Mouse (Mus musculus) bone marrow, adult 2 months (tissue): ENCODE measurements around the gene Man1c1.

Source experiments
- CTCF ChIP-seq: fragments of 200-500 bp; IDR thresholded peaks from 2 replicates; pipeline ENCODE4 v1.5.1; 2011; ENCODE audit warnings: low read length, control low read depth; ENCODE audit not compliant: control insufficient read depth, insufficient read depth
- POLR2A ChIP-seq: fragments of 200-500 bp; IDR thresholded peaks from 2 replicates; pipeline ENCODE4 v1.6.1; 2011; ENCODE audit warnings: low read depth, mild to moderate bottlenecking, control low read depth, low read length, borderline replicate concordance; ENCODE audit not compliant: control insufficient read depth

- TF ChIP-seq POLR2A (no peak), CTCF (no peak)
Observed at GRCm38 (mm10) chr4:134730106-134730505, 26.0 kb upstream of the Man1c1 start.
